Mouse (Mus musculus) olfactory bulb, adult 2 months (tissue): ENCODE measurements around the gene Ppp6r2. TPM values are rescaled to one million over a fixed set of nuclear protein-coding genes. Genes with fewer than 3 reads are reported as not detected.

Experiments used
- H3K27ac ChIP-seq: fragments of 200-500 bp; 2 replicates; pipeline ENCODE4 v1.5.1; 2012; ENCODE audit warnings: low read depth, low read length; ENCODE audit not compliant: insufficient read depth
- H3K4me1 ChIP-seq: fragments of 200-500 bp; 2 replicates; pipeline ENCODE4 v1.6.1; 2012; ENCODE audit warnings: low read length; ENCODE audit not compliant: control insufficient read depth, insufficient read depth
- H3K4me3 ChIP-seq: fragments of 200-500 bp; 2 replicates; pipeline ENCODE4 v1.5.1; 2012; ENCODE audit warnings: mild to moderate bottlenecking, low read depth, low read length, moderate library complexity; ENCODE audit not compliant: insufficient read depth
- CTCF ChIP-seq: fragments of 200-500 bp; IDR thresholded peaks from 2 replicates; pipeline ENCODE4 v1.5.1; 2012; ENCODE audit warnings: low read depth, mild to moderate bottlenecking, low read length, moderate library complexity; ENCODE audit not compliant: insufficient read depth
- POLR2A ChIP-seq: fragments of 200-500 bp; IDR thresholded peaks from 2 replicates; pipeline ENCODE4 v1.6.1; 2012; ENCODE audit warnings: mild to moderate bottlenecking, low read depth, low read length, moderate library complexity; ENCODE audit not compliant: insufficient read depth
- WGBS: fragments of 180-500 bp; shearing (Covaris S2); methylation state at CpG from one replicate; pipeline ENCODE4 v1.1.7; 2018; 5-methylcytosine and 5-hydroxymethylcytosine counted together
- polyA plus RNA-seq: library from polyadenylated mRNA; stranded (reverse); fragments of >200 nt; gene quantifications from 2 replicates; pipeline ENCODE4 v1.2.4, GENCODE M21; 2012; ENCODE audit warnings: low replicate concordance; ENCODE audit not compliant: missing spikeins, insufficient read depth, insufficient read length

Ppp6r2 gene
- polyA plus RNA-seq, 1 experiment: not detected

DNA sequence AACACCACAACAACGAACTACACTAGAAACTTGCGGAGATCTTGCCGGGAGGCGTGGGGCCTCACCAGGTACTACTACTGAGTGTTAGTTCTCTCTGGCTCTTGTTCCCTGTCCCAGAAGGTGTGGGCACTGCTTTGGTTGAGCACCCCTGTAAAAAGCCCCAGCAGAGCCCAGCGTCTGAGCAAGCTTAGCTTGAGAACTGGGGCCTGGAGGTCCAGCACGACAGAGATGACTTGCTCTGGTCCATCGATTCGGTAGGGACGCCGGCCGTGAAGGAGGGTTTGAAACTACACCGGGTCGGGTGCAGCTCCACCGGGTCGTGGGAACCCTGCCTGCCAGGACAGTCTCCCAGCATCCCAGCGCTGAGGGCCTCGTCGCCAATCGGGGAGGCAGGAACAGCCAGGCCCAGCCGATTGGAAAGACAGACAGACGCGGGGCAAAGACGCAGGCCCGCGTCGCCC, 31.2 kb upstream of the Ppp6r2 start:
- Histone ChIP-seq H3K4me1 (peaks cover 52% of the 10 kb centered on the region), H3K27ac (peak overlapping the region; percentile 54), H3K4me3 (peak overlapping the region; percentile 59)
- no peak for TF ChIP-seq CTCF
- no peak for TF ChIP-seq POLR2A
- WGBS: 2% methylated on average over 26 of the region's 26 CpGs

- WGBS: under 1% methylated on average over 71 of the region's 72 CpGs
- 0 out of 2 replicates have a peak, but pooled peaks have one; percentile 37 for TF ChIP-seq POLR2A
- TF ChIP-seq CTCF: no peak
- peak within 1 kb of the TSS; percentile 81 for H3K27ac ChIP-seq
- peaks cover 46% of the 10 kb centered on the region for H3K4me1 ChIP-seq
- H3K4me3 ChIP-seq: peak within 1 kb of the TSS; percentile 59
Measured at GRCm38 (mm10) chr15:89180571-89181229, 30.7 kb upstream of the Ppp6r2 start, which contains the start of gene Plxnb2. TSS of gene Plxnb2 (minus strand) at chr15:89180788.

- H3K27ac ChIP-seq: no peak overlapping the region
- no peak overlapping the region for H3K4me3 ChIP-seq
- 62% methylated on average over 10 of the region's 10 CpGs for WGBS
- peaks cover 42% of the 10 kb centered on the region for H3K4me1 ChIP-seq
- no peak for TF ChIP-seq CTCF
- TF ChIP-seq POLR2A: no peak
Measured at GRCm38 (mm10) chr15:89181561-89182270, 29.6 kb upstream of the Ppp6r2 start.

DNA sequence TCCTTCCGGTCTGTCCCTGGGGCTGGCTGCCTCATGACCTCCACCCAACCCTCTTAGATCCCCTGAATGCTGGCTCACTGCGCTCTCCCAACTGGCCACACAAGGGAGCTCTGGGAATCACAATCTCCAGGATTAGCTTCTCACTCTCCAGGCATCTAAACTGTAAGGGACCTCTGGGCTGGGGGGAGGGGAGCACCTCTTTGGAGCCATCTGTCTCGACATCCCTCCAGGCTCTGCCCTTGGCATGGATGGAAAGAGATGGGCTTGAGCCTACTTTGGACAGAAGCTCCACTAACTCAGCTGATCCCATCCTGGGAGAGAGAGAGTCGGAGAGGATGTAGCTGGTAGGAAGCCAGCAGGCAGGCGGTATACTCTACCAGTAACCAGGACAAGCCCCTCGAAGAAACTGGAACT, 29.0 kb upstream of the Ppp6r2 start:
- Histone ChIP-seq H3K27ac (no peak overlapping the region), H3K4me3 (no peak overlapping the region), H3K4me1 (peaks cover 36% of the 10 kb centered on the region)
- WGBS: 39% methylated on average over 6 of the region's 6 CpGs
- TF ChIP-seq CTCF: no peak
- TF ChIP-seq POLR2A: no peak

- no peak overlapping the region for H3K4me3 ChIP-seq
- 64% methylated on average over 5 of the region's 5 CpGs for WGBS
- TF ChIP-seq POLR2A: no peak
- TF ChIP-seq CTCF: no peak
- no peak overlapping the region for H3K27ac ChIP-seq
- H3K4me1 ChIP-seq: peaks cover 33% of the 10 kb centered on the region
Measured at GRCm38 (mm10) chr15:89182842-89183241, 28.5 kb upstream of the Ppp6r2 start.

GRCm38 (mm10) chr15:89184141-89184936, 27.0 kb upstream of the Ppp6r2 start:
- WGBS: 56% methylated on average over 5 of the region's 5 CpGs
- TF ChIP-seq CTCF: no peak
- TF ChIP-seq POLR2A: no peak
- Histone ChIP-seq H3K4me3 (no peak overlapping the region), H3K4me1 (peaks cover 18% of the 10 kb centered on the region), H3K27ac (no peak overlapping the region)

- peaks cover 14% of the 10 kb centered on the region for H3K4me1 ChIP-seq
- TF ChIP-seq POLR2A (no peak), CTCF (no peak)
- H3K27ac ChIP-seq: no peak overlapping the region
- 67% methylated on average over 5 of the region's 5 CpGs for WGBS
- no peak overlapping the region for H3K4me3 ChIP-seq
Measured at GRCm38 (mm10) chr15:89184937-89185227, 26.5 kb upstream of the Ppp6r2 start.

DNA sequence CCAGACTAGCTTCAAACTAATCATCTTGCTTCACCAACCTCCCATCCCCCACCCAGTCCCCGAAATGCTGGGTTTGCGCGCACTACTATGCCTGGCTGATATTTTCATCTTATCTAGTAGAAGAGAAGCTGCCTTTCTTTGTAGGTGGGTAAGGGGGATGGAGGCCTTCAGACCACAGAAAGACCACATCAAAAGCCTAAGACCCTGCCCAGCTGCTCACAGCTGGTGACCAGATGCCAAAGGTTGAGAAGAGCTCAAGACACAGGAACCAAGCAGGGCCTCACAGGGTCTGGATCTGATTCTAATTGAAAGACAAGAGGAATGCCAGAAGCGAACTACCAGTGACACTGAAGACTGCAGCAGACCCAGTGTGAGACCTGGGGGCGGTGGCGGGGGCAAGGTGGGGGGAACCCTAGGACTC, 16.1 kb upstream of the Ppp6r2 start:
- TF ChIP-seq CTCF (no peak), POLR2A (no peak)
- no peak overlapping the region for H3K27ac ChIP-seq
- H3K4me3 ChIP-seq: peak overlapping the region; percentile 92
- WGBS: 25% methylated on average over 6 of the region's 6 CpGs
- peaks cover 8% of the 10 kb centered on the region for H3K4me1 ChIP-seq

DNA sequence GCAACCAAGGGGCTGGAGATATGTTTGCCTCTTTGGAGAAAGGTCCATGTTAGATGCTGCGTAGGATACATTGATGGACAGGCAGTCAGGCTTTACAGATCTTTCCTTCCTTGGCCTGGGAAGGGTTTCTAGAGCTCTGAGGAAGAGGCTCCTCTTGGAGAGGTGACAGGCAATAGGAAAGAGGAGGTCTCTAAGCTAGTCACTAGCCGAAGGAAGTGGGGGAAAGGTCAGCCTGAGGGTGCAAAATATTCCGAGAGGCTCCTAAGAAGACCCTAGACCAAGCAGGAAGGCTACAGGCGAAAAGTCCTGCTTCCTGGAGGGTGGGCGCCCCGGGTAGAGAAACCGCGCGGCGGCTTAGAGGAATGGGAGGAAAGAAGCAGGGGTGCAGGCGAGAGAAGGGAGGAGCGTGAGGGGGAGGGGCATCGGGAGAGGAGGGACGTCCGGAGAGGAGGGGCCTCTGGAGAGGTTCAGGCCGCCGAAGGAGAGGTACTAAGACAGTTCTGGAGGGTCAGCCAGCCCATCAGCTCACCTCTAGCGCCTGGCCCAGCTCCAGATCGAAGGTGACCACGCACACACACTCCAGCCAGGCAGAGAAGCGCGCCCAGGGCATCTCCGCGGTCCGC, 15.6 kb upstream of the Ppp6r2 start:
- peak overlapping the region; percentile 97 for H3K27ac ChIP-seq
- peak overlapping the region; percentile 92 for H3K4me3 ChIP-seq
- no peak for TF ChIP-seq CTCF
- TF ChIP-seq POLR2A: peak; percentile 89
- peaks cover 8% of the 10 kb centered on the region for H3K4me1 ChIP-seq
- WGBS: 0% methylated on average over 25 of the region's 25 CpGs
